Mouse (Mus musculus) MEL (cell line): ENCODE measurements around the gene Kctd7. TPM values are rescaled to one million over a fixed set of nuclear protein-coding genes. Genes with fewer than 3 reads are reported as not detected.

ENCODE experiments used
- DNase-seq: peaks from one replicate; pipeline ENCODE4 v3.0.0; 2011; ENCODE audit warnings: low read depth, low spot score
- H3K27ac ChIP-seq: 2 replicates; pipeline ENCODE4 v1.5.1; 2012; ENCODE audit warnings: low read depth, mild to moderate bottlenecking, control low read depth, low read length, moderate library complexity; ENCODE audit not compliant: control insufficient read depth
- H3K27me3 ChIP-seq, 2 experiments: fragments of 150-350 bp in 1 of 2; sonication (generic) in 1 of 2; 2 replicates each; pipeline ENCODE4 v1.6.1; 2012; ENCODE audit warnings: low read length in 2 of 2, mild to moderate bottlenecking in 2 of 2, improper control_type of control experiment in 1 of 2, moderate library complexity in 1 of 2; ENCODE audit not compliant: insufficient read depth in 2 of 2, control insufficient read depth in 1 of 2
- H3K36me3 ChIP-seq, 2 experiments: 2 replicates each; pipeline ENCODE4 v1.6.1; 2012 to 2014; ENCODE audit warnings: low read length in 2 of 2, improper control_type of control experiment in 1 of 2, inconsistent platforms in 1 of 2, mild to moderate bottlenecking in 1 of 2; ENCODE audit not compliant: insufficient read depth in 2 of 2, control insufficient read depth in 1 of 2
- H3K4me1 ChIP-seq, 2 experiments: fragments of 150-350 bp in 1 of 2; sonication (generic) in 1 of 2; 2 replicates each; pipeline ENCODE4 v1.6.1; 2012; ENCODE audit warnings: low read length in 2 of 2, improper control_type of control experiment in 1 of 2, mild to moderate bottlenecking in 1 of 2; ENCODE audit not compliant: insufficient read depth in 2 of 2, control insufficient read depth in 1 of 2
- H3K4me3 ChIP-seq, 2 experiments: fragments of 150-350 bp in 1 of 2; sonication (generic) in 1 of 2; 2 replicates each; pipeline ENCODE4 v1.5.1; 2012; ENCODE audit warnings: low read depth in 2 of 2, low read length in 2 of 2, mild to moderate bottlenecking in 2 of 2, moderate library complexity in 2 of 2, control low read depth in 1 of 2, improper control_type of control experiment in 1 of 2; ENCODE audit not compliant: control insufficient read depth in 1 of 2, insufficient read depth in 1 of 2
- H3K79me2 ChIP-seq: 2 replicates; pipeline ENCODE4 v1.6.1; 2012; ENCODE audit warnings: mild to moderate bottlenecking, low read length, moderate library complexity; ENCODE audit not compliant: control insufficient read depth, poor library complexity, insufficient read depth
- H3K9ac ChIP-seq: 2 replicates; pipeline ENCODE4 v1.6.1; 2012; ENCODE audit warnings: low read depth, mild to moderate bottlenecking, control low read depth, low read length, moderate library complexity; ENCODE audit not compliant: control insufficient read depth, poor library complexity, severe bottlenecking
- H3K9me3 ChIP-seq: fragments of 150-350 bp; sonication (generic); replicated peaks from 2 replicates; pipeline ENCODE4 v1.6.1; 2012; ENCODE audit warnings: mild to moderate bottlenecking, low read length, improper control_type of control experiment, moderate library complexity; ENCODE audit not compliant: insufficient read depth
- BHLHE40 ChIP-seq: IDR thresholded peaks from 2 replicates; pipeline ENCODE4 v1.6.1; 2012; ENCODE audit warnings: low read depth, mild to moderate bottlenecking, inconsistent platforms, low read length, improper control_type of control experiment, borderline replicate concordance
- CTCF ChIP-seq, 3 experiments: IDR thresholded peaks in 2 of 3; conservative IDR thresholded peaks in 1 of 3; 2 replicates each; pipeline ENCODE4 v1.5.1; 2011 to 2012; ENCODE audit warnings: low read length in 3 of 3, low read depth in 2 of 3, mild to moderate bottlenecking in 2 of 3, improper control_type of control experiment in 1 of 3, inconsistent platforms in 1 of 3, mixed read lengths in 1 of 3, moderate library complexity in 1 of 3; ENCODE audit not compliant: control insufficient read depth in 1 of 3, insufficient read depth in 1 of 3, poor library complexity in 1 of 3, severe bottlenecking in 1 of 3
- E2F4 ChIP-seq: IDR thresholded peaks from 2 replicates; pipeline ENCODE4 v1.6.1; 2011; ENCODE audit warnings: low read depth, low read length, improper control_type of control experiment, borderline replicate concordance
- EP300 ChIP-seq, 2 experiments: IDR thresholded peaks; 2 replicates each; pipeline ENCODE4 v1.6.1; 2011; ENCODE audit warnings: improper control_type of control experiment in 2 of 2, low read length in 2 of 2, low read depth in 1 of 2, mild to moderate bottlenecking in 1 of 2
- GABPA ChIP-seq: IDR thresholded peaks from 2 replicates; pipeline ENCODE4 v1.6.1; 2012; ENCODE audit warnings: low read depth, mild to moderate bottlenecking, inconsistent platforms, low read length, improper control_type of control experiment, moderate library complexity
- GATA1 ChIP-seq: IDR thresholded peaks from 2 replicates; pipeline ENCODE4 v1.6.1; 2011; ENCODE audit warnings: low read depth, low read length, improper control_type of control experiment
- MAFK ChIP-seq: IDR thresholded peaks from 2 replicates; pipeline ENCODE4 v1.6.1; 2011; ENCODE audit warnings: low read depth, mild to moderate bottlenecking, low read length, improper control_type of control experiment, borderline replicate concordance
- MXI1 ChIP-seq: IDR thresholded peaks from 2 replicates; pipeline ENCODE4 v1.6.1; 2011; ENCODE audit warnings: mild to moderate bottlenecking, low read depth, low read length, improper control_type of control experiment
- MYB ChIP-seq: IDR thresholded peaks from 2 replicates; pipeline ENCODE4 v1.6.1; 2011; ENCODE audit warnings: mild to moderate bottlenecking, low read depth, low read length, improper control_type of control experiment
- NELFE ChIP-seq: IDR thresholded peaks from 2 replicates; pipeline ENCODE4 v1.6.1; 2011; ENCODE audit warnings: low read depth, low read length, improper control_type of control experiment
- NRF1 ChIP-seq: IDR thresholded peaks from 2 replicates; pipeline ENCODE4 v1.6.1; 2014; ENCODE audit warnings: low read depth, mild to moderate bottlenecking, inconsistent platforms, low read length, improper control_type of control experiment, moderate library complexity; ENCODE audit not compliant: poor library complexity, insufficient read depth, severe bottlenecking
- POLR2A ChIP-seq, 2 experiments: IDR thresholded peaks; 2 replicates each; pipeline ENCODE4 v1.6.1; 2011 to 2012; ENCODE audit warnings: low read length in 2 of 2, mild to moderate bottlenecking in 2 of 2, control low read depth in 1 of 2, improper control_type of control experiment in 1 of 2, low read depth in 1 of 2, moderate library complexity in 1 of 2; ENCODE audit not compliant: control insufficient read depth in 1 of 2, insufficient read depth in 1 of 2, poor library complexity in 1 of 2
- SMC3 ChIP-seq: IDR thresholded peaks from 2 replicates; pipeline ENCODE4 v1.6.1; 2011; ENCODE audit warnings: low read depth, low read length, improper control_type of control experiment
- ZC3H11A ChIP-seq: IDR thresholded peaks from 2 replicates; pipeline ENCODE4 v1.6.1; 2012; ENCODE audit warnings: low read depth, mild to moderate bottlenecking, inconsistent platforms, low read length, improper control_type of control experiment
- ZNF384 ChIP-seq: IDR thresholded peaks from 2 replicates; pipeline ENCODE4 v1.6.1; 2012; ENCODE audit warnings: low read depth, mild to moderate bottlenecking, inconsistent platforms, low read length, improper control_type of control experiment
- polyA plus RNA-seq, 2 experiments: library from polyadenylated mRNA; stranded (reverse) in 1 of 2; unstranded in 1 of 2; fragments of >175 nt in 1 of 2; fragments of >200 nt in 1 of 2; gene quantifications; 2 replicates each; pipeline versions ENCODE4 v1.2.1 to v1.2.4; 2012; ENCODE audit warnings: low replicate concordance in 2 of 2, low read depth in 1 of 2; ENCODE audit not compliant: insufficient read length in 2 of 2, insufficient read depth in 1 of 2, missing spikeins in 1 of 2
- total RNA-seq: library from RNA; depleted of rRNA; stranded (reverse); fragments of 300-350 nt; gene quantifications from 2 replicates; pipeline ENCODE4 v1.2.3, GENCODE M21; 2012; rRNA removed

The Kctd7 gene
- total and polyA plus RNA-seq, 3 experiments: 5.8 to 7.0 TPM; not detected in 1

- Histone ChIP-seq H3K79me2 (no peaks in the 10 kb centered on the region), H3K4me1 (peaks cover 5 to 15% of the 10 kb centered on the region in 2 experiments), H3K4me3 (no peak overlapping the region), H3K27ac (no peak overlapping the region), H3K9ac (0 out of 2 replicates have a peak overlapping the region, but pooled peaks have one; percentile 25), H3K9me3 (no peaks in the 10 kb centered on the region)
- DNase-seq: peak; percentile 49
- TF ChIP-seq MXI1 (peak; percentile 57; the same call in 1 of the 2 replicates), POLR2A (IDR thresholded peaks at IDR 0.05; ENCODE audit: control insufficient read depth in 1 of 2, insufficient read depth in 1 of 2, low read depth in 1 of 2, low read length in 2 of 2, poor library complexity in 1 of 2) (no peak), GABPA (no peak), BHLHE40 (no peak), NRF1 (no peak), MAFK (peak; percentile 94), E2F4 (no peak), EP300 (IDR thresholded peaks at IDR 0.05; ENCODE audit: low read depth in 1 of 2, low read length in 2 of 2) (peak in 1 of 2 experiments; percentile 27; a peak in 1 of 4 replicates), SMC3 (no peak), GATA1 (peak; percentile 68; the same call in 1 of the 2 replicates), MYB (no peak), ZNF384 (peak; percentile 68)
- TF ChIP-seq, all 39 proteins: peak for 5
- Histone ChIP-seq H3K27me3 (no peaks in the 10 kb centered on the region), H3K36me3 (peaks cover 13 to 44% of the 10 kb centered on the region in 2 experiments)
These were observed 59.3 kb downstream of the Kctd7 start for GRCm38 (mm10) chr5:130203948-130204347.

- H3K4me1 ChIP-seq: peaks cover 5 to 15% of the 10 kb centered on the region in 2 experiments
- H3K4me3 ChIP-seq: no peak overlapping the region
- DNase-seq: no peak
- no peaks in the 10 kb centered on the region for H3K9me3 ChIP-seq
- H3K27ac ChIP-seq: no peak overlapping the region
- no peak overlapping the region for H3K9ac ChIP-seq
- H3K36me3 ChIP-seq: peaks cover 13 to 42% of the 10 kb centered on the region in 2 experiments
- no peak for TF ChIP-seq NELFE
- no peak for TF ChIP-seq MXI1
- TF ChIP-seq CTCF (IDR thresholded peaks at IDR 0.05 in 2 of 3, conservative IDR thresholded peaks at IDR 0.05 in 1 of 3; ENCODE audit: control insufficient read depth in 1 of 3, insufficient read depth in 1 of 3, low read depth in 2 of 3, low read length in 3 of 3, poor library complexity in 1 of 3, severe bottlenecking in 1 of 3): no peak
- no peak for TF ChIP-seq ZC3H11A
- 0 out of 2 replicates have a peak, but pooled peaks have one; percentile 31 for TF ChIP-seq ZNF384
- H3K27me3 ChIP-seq: no peaks in the 10 kb centered on the region
- H3K79me2 ChIP-seq: no peaks in the 10 kb centered on the region
These were observed 59.9 kb downstream of the Kctd7 start for GRCm38 (mm10) chr5:130204560-130204959.

Other genes with a start within 250 kb of the Kctd7 start
- gene Zbed5, start 249.1 kb upstream of the Kctd7 start, total RNA-seq: 2.5 and 4.2 TPM in 2 replicates
- gene Zbed5, start 249.1 kb upstream of the Kctd7 start, polyA plus RNA-seq: 1 to 10 TPM in 1 of 2 experiments, not detected in 1; 4.0 TPM
- 0.26 and 0.62 TPM in 2 replicates for gene Phkg1, start 246.3 kb upstream of the Kctd7 start, total RNA-seq
- under 1 TPM in 1 of 2 experiments, not detected in 1; 0.72 TPM for gene Phkg1, start 246.3 kb upstream of the Kctd7 start, polyA plus RNA-seq
- gene Nupr1l, start 236.3 kb upstream of the Kctd7 start, total RNA-seq: 0.59 and 1.2 TPM in 2 replicates
- under 1 TPM in 1 of 2 experiments, not detected in 1; 0.88 TPM for gene Nupr1l, start 236.3 kb upstream of the Kctd7 start, polyA plus RNA-seq
- gene Vkorc1l1, start 202.9 kb upstream of the Kctd7 start, total RNA-seq: 22.9 and 24.2 TPM in 2 replicates
- gene Vkorc1l1, start 202.9 kb upstream of the Kctd7 start, polyA plus RNA-seq: 10 to 100 TPM in 1 of 2 experiments, not detected in 1; 42.4 TPM
- gene Gusb, start 141.8 kb upstream of the Kctd7 start, total RNA-seq: 37.8 and 44.4 TPM in 2 replicates
- gene Gusb, start 141.8 kb upstream of the Kctd7 start, polyA plus RNA-seq: 100 to 1,000 TPM in 1 of 2 experiments, 10 to 100 TPM in 1; 54.2 to 107 TPM
- 15.8 and 17.3 TPM in 2 replicates for gene Asl, start 115.6 kb upstream of the Kctd7 start, total RNA-seq
- gene Asl, start 115.6 kb upstream of the Kctd7 start, polyA plus RNA-seq: 10 to 100 TPM in 1 of 2 experiments, not detected in 1; 26.7 TPM
- 60.9 and 69.6 TPM in 2 replicates for gene Crcp, start 115.6 kb upstream of the Kctd7 start, total RNA-seq
- gene Crcp, start 115.6 kb upstream of the Kctd7 start, polyA plus RNA-seq: 10 to 100 TPM in 1 of 2 experiments, not detected in 1; 56.2 TPM
- gene Tpst1, start 71.5 kb upstream of the Kctd7 start, total RNA-seq: 27.9 and 31.7 TPM in 2 replicates
- gene Tpst1, start 71.5 kb upstream of the Kctd7 start, polyA plus RNA-seq: 10 to 100 TPM in 1 of 2 experiments, not detected in 1; 32.3 TPM
- 24.3 and 25.8 TPM in 2 replicates for gene Rabgef1, start 26.9 kb downstream of the Kctd7 start, total RNA-seq
- gene Rabgef1, start 26.9 kb downstream of the Kctd7 start, polyA plus RNA-seq: 10 to 100 TPM in 1 of 2 experiments, not detected in 1; 35.1 TPM
- gene Tmem248, start 72.2 kb downstream of the Kctd7 start, total RNA-seq: 50.5 and 58.2 TPM in 2 replicates
- 10 to 100 TPM in 1 of 2 experiments, not detected in 1; 55.5 TPM for gene Tmem248, start 72.2 kb downstream of the Kctd7 start, polyA plus RNA-seq
- 51.1 and 74.7 TPM in 2 replicates for gene Sbds, start 110.7 kb downstream of the Kctd7 start, total RNA-seq
- 10 to 100 TPM in 1 of 2 experiments, not detected in 1; 88.1 TPM for gene Sbds, start 110.7 kb downstream of the Kctd7 start, polyA plus RNA-seq
- 33.0 and 38.8 TPM in 2 replicates for gene Tyw1, start 110.8 kb downstream of the Kctd7 start, total RNA-seq
- gene Tyw1, start 110.8 kb downstream of the Kctd7 start, polyA plus RNA-seq: 100 to 1,000 TPM in 1 of 2 experiments, 10 to 100 TPM in 1; 33.3 to 133 TPM
- gene Caln1, start 224.6 kb downstream of the Kctd7 start, total RNA-seq: not detected in 2 replicates
- not detected for gene Caln1, start 224.6 kb downstream of the Kctd7 start, polyA plus RNA-seq
- gene A330070K13Rik, start 239.8 kb downstream of the Kctd7 start, total RNA-seq: not detected in 2 replicates
- gene A330070K13Rik, start 239.8 kb downstream of the Kctd7 start, polyA plus RNA-seq: not detected